Mouse (Mus musculus): ENCODE measurements around the gene Cfhr2. TPM values are rescaled to one million over a fixed set of nuclear protein-coding genes. Genes with fewer than 3 reads are reported as not detected.

The Cfhr2 gene
- polyA plus RNA-seq, 1 experiment from 2014 or later, result 0.80 TPM

Other genes starting within 250 kb of the Cfhr2 start
- 0.06 TPM in 1 of 2 replicates, not detected in the other for gene Gm4788, start 77.5 kb downstream of the Cfhr2 start, polyA plus RNA-seq (2015; fragmentation: Nextera tagmentation; extraction: Ambion mirVana)

Data from stomach, embryonic 16.5 days (tissue).